In the genomic region with DNA sequence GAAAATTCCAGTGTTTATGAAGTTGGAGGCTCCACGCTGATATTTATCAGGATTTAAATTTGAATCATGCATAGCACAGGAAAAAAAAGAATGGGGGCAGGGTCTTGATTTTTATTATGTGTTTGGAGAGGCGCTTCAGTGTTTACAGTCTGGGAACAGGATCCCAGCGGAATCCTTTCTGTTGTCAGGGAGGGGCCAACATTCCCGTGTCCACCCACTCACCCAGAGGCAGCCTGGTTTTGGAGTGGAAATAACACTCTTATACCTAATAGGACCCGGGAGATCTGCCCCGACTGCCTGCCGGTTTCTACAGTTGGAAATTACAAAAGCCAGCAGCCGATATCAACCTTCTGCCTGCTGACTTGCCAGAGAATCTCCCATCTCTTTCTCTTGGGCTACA, we compare ENCODE assay signal across 11 mouse cellular contexts.
DNase-seq lines count a peak whose midpoint lies in the region; ATAC-seq lines count a peak whose summit lies in the region.
"Had no signal": no experiment of that assay in that cellular context is flagged by ENCODE, and none has a peak within 500 bp of the region (broad histone marks: within the 10 kb centered on the region; RNA-seq: fewer than 3 reads in every experiment).

No protein-coding gene starts in this region.

- 13% methylated on average over 8 of the region's 8 CpGs for WGBS in kidney, embryonic 14.5 days

- no peaks in the 10 kb centered on the region for H3K27me3 ChIP-seq in kidney, embryonic 14.5 days (ENCODE audit: control insufficient read depth, insufficient read depth, low read length)
- H3K27me3 ChIP-seq: midbrain, embryonic 15.5 days had no signal

- H3K4me2 ChIP-seq in kidney, embryonic 14.5 days (replicated peaks; ENCODE audit: low read depth, low read length): peak overlapping the region; percentile 21

- DNase-seq in kidney, adult 8-10 months: no peak
- DNase-seq in NIH3T3 (ENCODE audit: low read depth): peak; percentile 13
- DNase-seq in heart, postnatal 10 days: peak; percentile 43 to 46
- peak; percentile 57 for DNase-seq in lung, postnatal 25 days (ENCODE audit: low spot score)
- no peak for DNase-seq in embryo, embryonic 10 days (ENCODE audit: low spot score)
- no peak for DNase-seq in left cerebral cortex, postnatal 10 days (ENCODE audit: extremely low spot score in 1 of 2, low spot score in 2 of 2)
- no peak for DNase-seq in adrenal gland, postnatal 14 days
- DNase-seq: liver; retina, postnatal 1 day had no signal

- H3K36me3 ChIP-seq in kidney, embryonic 14.5 days (ENCODE audit: control insufficient read depth, insufficient read depth, low read length): no peaks in the 10 kb centered on the region
- H3K36me3 ChIP-seq: midbrain, embryonic 15.5 days had no signal

- H3K4me1 ChIP-seq in kidney, embryonic 14.5 days (ENCODE audit: control insufficient read depth, insufficient read depth, low read length): peaks cover 22% of the 10 kb centered on the region

- peak overlapping the region; percentile 13; the same call in 1 of the 2 replicates for H3K9ac ChIP-seq in kidney, embryonic 14.5 days (ENCODE audit: low read depth, low read length)
- H3K9ac ChIP-seq: midbrain, embryonic 15.5 days had no signal

- no peak for ATAC-seq in kidney, embryonic 14.5 days (ENCODE audit: low FRiP score, low TSS enrichment)
- ATAC-seq: midbrain, embryonic 15.5 days had no signal

- intact Hi-C loops in heart, postnatal 10 days (cut with DNase I): no loop called here
- intact Hi-C loops in left cerebral cortex, postnatal 10 days (cut with DNase I): no loop called here

- peak overlapping the region; percentile 72 for H3K27ac ChIP-seq in kidney, embryonic 14.5 days (ENCODE audit: low read depth, low read length)

- no peak overlapping the region for H3K4me3 ChIP-seq in kidney, embryonic 14.5 days (ENCODE audit: low read length)
- H3K4me3 ChIP-seq: midbrain, embryonic 15.5 days had no signal

- no peaks in the 10 kb centered on the region for H3K9me3 ChIP-seq in kidney, embryonic 14.5 days (ENCODE audit: control insufficient read depth, low read length)
- H3K9me3 ChIP-seq: midbrain, embryonic 15.5 days had no signal

Comparison
In these comparisons a context has a peak if more than half of its experiments do, and no peak if none do; other contexts are left out.
1. DNase-seq: peak in NIH3T3 (single experiment), heart, postnatal 10 days (2 of 2) and lung, postnatal 25 days (single experiment); none in kidney, adult 8-10 months (0 of 2), embryo, embryonic 10 days (single experiment), left cerebral cortex, postnatal 10 days (0 of 2) and adrenal gland, postnatal 14 days (single experiment).